Mouse (Mus musculus) adrenal gland, postnatal 14 days (tissue): ENCODE measurements at regions not wholly inside any gene's neighbourhood (a gene's known extent, or its start where the extent isn't known, plus 50 kb on each side); places are given as distances from the start of the nearest gene placed in this dataset.

Experiments
- DNase-seq: peaks from one replicate; pipeline ENCODE4 v3.0.0; 2021; ENCODE audit warnings: mixed read lengths

DNA sequence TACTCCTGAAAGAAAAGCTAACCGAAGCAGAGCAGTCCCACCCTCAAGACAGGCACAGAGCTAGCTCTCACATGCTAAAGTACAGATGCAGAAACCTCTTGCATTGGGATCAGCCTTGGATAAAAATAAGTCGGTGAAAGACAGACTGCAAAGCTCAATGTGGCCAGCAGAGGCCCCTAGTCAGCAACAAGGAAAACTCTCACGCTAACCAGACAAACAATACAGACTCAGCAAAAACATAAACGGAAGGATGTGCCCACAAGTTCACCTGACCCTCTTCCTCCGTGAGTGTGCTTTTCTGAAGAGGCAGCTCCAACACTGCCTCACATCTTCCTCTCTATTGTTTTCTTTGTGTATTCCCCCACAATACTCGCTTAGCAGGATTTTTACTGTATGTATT is 77.8 kb downstream of the Rpia start:
- peak; percentile 70 for DNase-seq

DNA sequence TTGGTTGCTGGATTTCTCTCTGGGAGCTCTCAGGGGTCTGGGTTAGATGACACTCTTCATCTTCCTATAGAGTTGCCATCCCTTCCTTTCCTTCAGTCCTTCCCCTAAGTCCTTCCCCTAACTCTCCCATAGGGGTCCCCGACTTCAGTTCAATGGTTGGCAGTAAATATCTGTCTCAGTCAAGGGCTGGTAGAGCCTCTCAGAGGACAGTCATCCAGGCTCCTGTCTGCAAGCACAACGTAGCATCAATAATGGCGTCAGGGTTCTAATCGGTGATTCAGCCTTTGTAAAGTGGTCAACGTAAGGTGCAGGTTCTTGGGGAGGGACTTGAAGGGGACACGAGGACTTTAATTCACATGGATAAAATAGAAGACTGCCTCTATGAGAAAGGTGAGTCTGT is 78.4 kb downstream of the Rpia start:
- DNase-seq = no peak

- peak; percentile 6 for DNase-seq
Measured at GRCm38 (mm10) chr6:70713118-70713517, 78.9 kb downstream of the Rpia start.

DNA sequence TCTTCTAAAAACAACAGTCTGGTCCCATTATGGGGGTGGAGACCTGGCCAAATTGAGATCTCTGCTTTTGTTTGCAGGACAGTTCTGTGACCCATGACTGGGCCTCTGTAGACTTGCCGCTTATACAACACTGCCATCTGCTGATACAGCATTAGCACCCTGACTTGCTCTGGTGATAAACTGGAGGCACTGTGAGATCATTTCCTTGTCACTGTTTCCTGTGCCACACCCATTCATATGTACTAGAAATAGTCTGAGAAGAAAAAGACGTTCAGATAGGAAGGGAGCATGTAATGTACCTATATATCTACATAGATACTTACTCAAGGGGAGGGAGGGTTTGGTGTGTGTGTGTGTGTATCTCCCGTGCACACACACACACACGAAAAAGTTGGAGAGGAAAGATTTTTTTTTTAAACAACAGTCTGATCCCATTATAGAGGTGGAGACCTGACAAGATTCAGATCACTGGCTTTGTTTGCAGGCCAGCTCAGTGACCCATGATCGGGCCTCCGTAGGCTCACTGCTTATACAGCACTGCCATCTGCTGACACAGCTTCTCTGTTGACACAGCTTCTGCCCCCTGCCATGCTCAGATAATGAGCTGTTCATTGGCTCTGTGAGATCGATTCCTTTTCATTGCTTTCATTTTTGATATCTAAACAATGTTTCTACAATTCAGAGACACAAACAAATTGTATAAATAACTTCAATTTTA is 82.5 kb downstream of the Rpia start:
- DNase-seq = peak; percentile 48

DNA sequence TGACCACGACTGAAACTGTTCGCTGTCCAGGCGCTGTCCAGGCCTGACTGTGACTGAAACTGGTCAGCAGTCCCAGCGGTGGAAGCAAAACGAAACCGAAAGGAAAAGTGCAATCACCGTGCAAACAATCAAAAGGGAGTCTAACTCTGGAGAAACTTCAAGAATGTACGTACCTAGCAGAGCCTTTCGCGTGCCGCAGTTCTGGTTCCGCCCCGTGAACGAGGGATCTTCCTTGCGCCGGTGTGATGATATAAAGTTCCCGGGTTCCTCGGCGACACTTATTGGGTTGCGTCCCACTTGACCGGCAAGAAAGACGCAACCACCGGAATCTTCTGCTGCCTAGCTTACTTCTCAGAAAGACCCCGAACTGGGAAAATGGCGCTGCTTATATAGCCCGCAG is 96.4 kb downstream of the Rpia start:
- no peak for DNase-seq
